Mouse (Mus musculus): ENCODE data around the gene Dusp10.

- TF ChIP-seq POLR2A (IDR thresholded peaks at IDR 0.05; ENCODE audit: borderline replicate concordance, insufficient read depth, low read length) (no peak), CTCF (IDR thresholded peaks at IDR 0.05; ENCODE audit: borderline replicate concordance, insufficient read depth, low read depth, low read length) (no peak)
Measured at GRCm38 (mm10) chr1:184034741-184035181, 21.7 kb downstream of the Dusp10 start.

Measured in cerebellum, adult 2 months (tissue).